Mouse (Mus musculus) layer of hippocampus, postnatal 14 days (tissue): ENCODE measurements around the gene Cept1. TPM values are rescaled to one million over a fixed set of nuclear protein-coding genes. Genes with fewer than 3 reads are reported as not detected.
"Not testable (repeated sequence)": the region's sequence is repeated elsewhere in the genome, so short reads cannot be mapped to it uniquely, and the experiment has no call there.

Source experiments
- DNase-seq, 2 experiments: peaks; one replicate each; pipeline ENCODE4 v3.0.0; 2021 to 2022; ENCODE audit warnings: low spot score in 2 of 2, mixed read lengths in 1 of 2
- long read RNA-seq, 2 experiments: library from polyadenylated mRNA; stranded (forward); transcript quantifications; one replicate each; pipeline ENCODE4 v2.0.0; 2021
- total RNA-seq, 2 experiments: library from RNA; stranded (reverse); gene quantifications; 2 replicates each; pipeline ENCODE4 v1.2.3; 2021

Gene Cept1
- 10 to 100 TPM; 35.5 to 40.2 TPM for total RNA-seq
- long read RNA-seq, experiment 1, transcript Cept1-202 (9 exons, 2,814 nt): major isoform, 24 of 28 reads
- long read RNA-seq, experiment 1, partial matches to known transcripts: 0 of 28 reads
- long read RNA-seq, experiment 1, other reads (novel, unspliced or antisense): 4 of 28 reads
- long read RNA-seq, experiment 2, transcript Cept1-202 (9 exons, 2,814 nt): major isoform, 34 of 45 reads
- long read RNA-seq, experiment 2, partial matches to known transcripts: 3 of 45 reads
- long read RNA-seq, experiment 2, other reads (novel, unspliced or antisense): 8 of 45 reads

GRCm38 (mm10) chr3:106547171-106547923 lies at the start of gene Cept1, which contains the start of gene Dram2:
Cept1 (minus strand) TSS chr3:106547802.
Dram2 (plus strand) TSS chr3:106547798.
- peak; percentile 91 to 94 for DNase-seq

- DNase-seq: not testable (repeated sequence)
Observed at GRCm38 (mm10) chr3:106593631-106594030, 46.0 kb upstream of the Cept1 start.

- DNase-seq: no peak
Observed at GRCm38 (mm10) chr3:106579296-106579695, 31.7 kb upstream of the Cept1 start.

- no peak for DNase-seq
Observed at GRCm38 (mm10) chr3:106573191-106573590, 25.6 kb upstream of the Cept1 start.

DNA sequence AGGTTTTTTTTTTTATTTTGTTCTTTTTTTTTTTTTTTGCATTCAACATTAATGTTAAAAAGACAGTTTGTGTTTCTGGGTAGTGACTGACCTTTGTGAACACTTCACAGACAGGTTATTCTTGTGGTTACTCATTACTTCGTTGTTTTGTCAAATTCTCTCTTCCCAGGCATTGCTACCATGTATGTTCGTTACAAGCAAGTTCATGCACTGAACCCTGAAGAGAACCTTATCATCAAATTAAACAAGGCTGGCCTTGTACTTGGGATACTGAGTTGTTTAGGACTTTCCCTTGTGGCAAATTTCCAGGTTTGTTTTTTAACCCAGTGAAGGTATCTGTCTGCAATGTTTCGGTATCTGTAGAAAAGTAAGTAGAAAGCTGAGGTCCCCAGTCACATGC lies 18.3 kb upstream of the Cept1 start:
- no peak for DNase-seq

DNA sequence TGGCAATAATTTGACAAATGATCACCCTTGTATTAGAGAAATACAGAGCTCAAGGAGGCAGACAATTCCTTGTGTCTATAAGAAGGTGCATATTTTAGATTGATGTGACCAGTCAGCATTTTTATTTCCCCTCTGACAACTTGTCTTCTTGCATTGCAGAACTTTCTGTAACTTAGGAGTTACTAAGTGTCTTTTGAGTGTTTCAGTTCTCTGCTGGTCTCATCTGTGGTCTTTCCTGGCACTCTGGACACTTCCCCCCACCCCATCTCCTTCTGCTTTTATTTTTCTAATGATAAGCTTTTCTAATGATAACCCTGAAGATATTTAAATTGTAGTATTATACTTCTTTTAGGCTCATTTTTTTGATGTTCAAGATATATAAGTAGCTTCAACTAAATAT lies 10.7 kb upstream of the Cept1 start:
- no peak for DNase-seq

- no peak for DNase-seq
Observed at GRCm38 (mm10) chr3:106555743-106556250, 8.2 kb upstream of the Cept1 start.

- DNase-seq: no peak
Observed at GRCm38 (mm10) chr3:106553411-106553810, 5.8 kb upstream of the Cept1 start.

DNA sequence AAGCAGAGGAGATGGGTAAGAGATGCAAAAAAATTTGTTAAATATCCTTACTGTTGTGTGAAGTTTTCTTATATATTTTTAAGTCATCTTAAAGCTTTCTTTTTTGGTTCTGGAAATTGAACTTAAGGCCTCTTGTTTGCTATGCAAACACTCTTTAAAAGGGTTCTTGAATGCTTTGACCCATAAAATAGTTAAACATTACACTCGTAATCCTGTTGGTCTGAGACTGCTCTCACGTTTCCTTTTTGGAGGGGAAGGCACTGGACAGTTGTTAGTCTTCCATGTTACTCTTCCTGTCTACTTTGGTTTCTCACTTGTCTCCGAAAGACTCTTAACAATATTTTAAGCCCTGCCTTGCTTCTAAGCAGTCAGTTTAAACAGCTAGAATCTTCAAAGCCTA lies 1.4 kb upstream of the Cept1 start:
- DNase-seq: no peak

DNA sequence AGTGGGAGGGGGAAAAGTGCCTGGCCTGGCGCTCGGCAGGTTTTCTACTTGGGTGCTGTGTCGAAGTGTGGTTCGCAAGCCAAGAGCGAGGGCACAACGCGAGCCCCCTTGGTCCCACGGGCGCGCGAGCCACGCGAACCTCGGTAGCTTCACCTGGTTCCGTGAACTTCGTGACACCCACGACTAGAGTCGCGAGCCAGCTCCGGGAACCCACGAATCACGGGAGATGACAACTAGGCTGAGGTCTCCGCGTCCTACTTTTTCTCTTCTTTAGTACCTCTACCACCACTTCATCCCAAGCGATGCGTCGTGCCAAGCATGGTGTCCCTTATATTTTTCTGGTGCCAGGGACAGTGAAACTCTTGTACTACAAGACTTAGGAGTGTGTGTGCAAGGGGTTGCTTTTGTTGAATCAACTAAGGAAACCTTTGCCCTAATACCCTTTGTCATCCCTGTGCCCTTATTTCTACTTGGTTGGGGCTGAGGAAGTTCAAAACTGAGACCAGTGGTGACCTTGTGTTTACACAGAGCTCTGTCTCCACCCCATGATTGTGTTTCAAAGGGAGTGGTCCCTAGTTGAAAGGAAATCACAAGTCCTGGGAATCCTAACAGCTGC lies 430 bp upstream of the Cept1 start:
- DNase-seq: no peak

DNA sequence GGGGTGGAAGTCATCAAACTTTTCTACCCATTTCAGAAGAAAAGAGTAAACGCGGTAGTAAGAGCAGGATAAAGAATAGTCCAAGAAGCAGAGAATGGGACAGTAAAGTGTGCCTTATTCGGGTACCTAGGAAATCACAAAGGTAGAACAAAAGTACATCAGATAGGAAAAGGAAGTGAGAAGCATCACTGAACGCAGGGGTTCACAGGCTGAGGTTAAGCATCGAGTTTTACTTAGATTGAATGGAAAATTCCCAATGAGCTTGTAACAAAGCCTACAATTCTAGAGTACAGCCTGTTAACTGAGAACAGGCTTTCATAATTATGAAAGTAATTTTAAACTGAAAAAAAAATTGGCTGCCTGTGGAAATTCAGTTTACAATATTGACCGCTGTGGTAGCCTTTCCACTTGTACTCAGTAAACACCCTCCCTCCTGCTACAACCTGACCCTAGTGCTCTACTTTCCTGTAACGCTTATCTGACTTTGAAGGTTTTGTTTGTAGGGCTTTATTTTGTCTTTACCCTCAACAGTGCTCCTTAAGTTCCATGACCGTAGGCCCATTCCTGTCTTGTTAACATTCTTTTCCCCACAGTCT lies 2.8 kb downstream of the Cept1 start:
- no peak for DNase-seq

DNA sequence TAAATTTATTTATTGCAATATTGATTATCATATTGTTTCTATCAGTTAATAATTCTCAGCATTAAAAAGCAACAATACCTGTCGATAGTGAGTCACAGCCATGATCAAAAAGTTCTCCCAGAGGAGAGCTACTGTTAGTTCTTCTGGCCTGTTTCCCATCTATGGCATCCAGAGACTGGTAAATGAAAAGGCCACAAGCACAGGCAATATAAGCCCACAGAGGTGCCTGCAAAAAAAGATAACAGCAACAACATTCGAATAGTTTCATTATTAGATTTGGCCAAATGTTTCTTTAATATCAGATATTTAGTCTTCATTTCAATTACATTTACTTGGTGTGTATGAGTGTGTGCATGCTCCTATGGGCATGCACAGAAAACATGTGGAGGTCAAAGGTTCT lies 14.3 kb downstream of the Cept1 start:
- no peak for DNase-seq

DNA sequence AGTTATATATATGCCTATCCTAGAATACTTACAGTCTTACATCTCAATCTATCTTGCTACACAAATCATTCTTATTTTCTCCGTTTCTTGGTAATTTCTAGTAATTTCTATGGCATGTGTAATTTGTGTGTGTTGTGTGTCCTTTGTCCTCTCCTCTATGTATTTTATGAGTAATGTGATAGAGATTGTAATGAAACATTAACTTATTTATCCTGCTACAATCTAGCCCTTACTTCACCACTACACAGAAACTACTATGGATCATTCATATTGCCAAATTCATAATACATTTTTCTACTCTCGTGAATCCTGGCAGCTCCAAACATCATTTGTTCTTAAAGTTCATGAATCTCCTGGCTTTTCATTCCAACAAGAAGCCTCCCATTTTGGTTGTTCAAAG lies 19.6 kb downstream of the Cept1 start:
- DNase-seq: no peak

GRCm38 (mm10) chr3:106526411-106526810 lies 21.2 kb downstream of the Cept1 start:
- no peak for DNase-seq

- DNase-seq: no peak
Observed at GRCm38 (mm10) chr3:106522730-106523129, 24.9 kb downstream of the Cept1 start.

DNA sequence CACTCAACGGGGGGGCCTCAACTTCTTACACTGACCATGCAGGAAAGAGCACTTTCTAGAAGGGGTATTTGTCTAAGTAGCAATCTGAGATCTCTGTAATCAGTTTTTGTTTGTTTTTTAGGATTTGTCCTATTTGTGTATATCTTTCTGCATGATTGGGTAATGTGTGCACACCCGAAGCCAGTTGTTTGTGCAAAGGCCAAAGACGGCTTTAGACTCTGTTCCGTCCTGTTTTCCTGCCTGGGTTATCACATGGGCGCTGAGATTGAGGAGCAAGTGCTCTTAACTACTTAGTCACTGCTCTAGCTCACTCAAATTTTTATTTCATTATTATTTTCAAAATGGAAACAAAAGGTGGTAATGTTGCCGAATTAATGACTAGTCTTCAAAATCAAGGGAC lies 32.6 kb downstream of the Cept1 start:
- no peak for DNase-seq

GRCm38 (mm10) chr3:106510669-106511068 lies 36.9 kb downstream of the Cept1 start:
- DNase-seq: no peak

- no peak for DNase-seq
Observed at GRCm38 (mm10) chr3:106502892-106503291, 44.7 kb downstream of the Cept1 start.

- no peak for DNase-seq
Observed at GRCm38 (mm10) chr3:106500510-106500909, 47.1 kb downstream of the Cept1 start.

GRCm38 (mm10) chr3:106496996-106497395 lies 50.6 kb downstream of the Cept1 start:
- no peak for DNase-seq

DNA sequence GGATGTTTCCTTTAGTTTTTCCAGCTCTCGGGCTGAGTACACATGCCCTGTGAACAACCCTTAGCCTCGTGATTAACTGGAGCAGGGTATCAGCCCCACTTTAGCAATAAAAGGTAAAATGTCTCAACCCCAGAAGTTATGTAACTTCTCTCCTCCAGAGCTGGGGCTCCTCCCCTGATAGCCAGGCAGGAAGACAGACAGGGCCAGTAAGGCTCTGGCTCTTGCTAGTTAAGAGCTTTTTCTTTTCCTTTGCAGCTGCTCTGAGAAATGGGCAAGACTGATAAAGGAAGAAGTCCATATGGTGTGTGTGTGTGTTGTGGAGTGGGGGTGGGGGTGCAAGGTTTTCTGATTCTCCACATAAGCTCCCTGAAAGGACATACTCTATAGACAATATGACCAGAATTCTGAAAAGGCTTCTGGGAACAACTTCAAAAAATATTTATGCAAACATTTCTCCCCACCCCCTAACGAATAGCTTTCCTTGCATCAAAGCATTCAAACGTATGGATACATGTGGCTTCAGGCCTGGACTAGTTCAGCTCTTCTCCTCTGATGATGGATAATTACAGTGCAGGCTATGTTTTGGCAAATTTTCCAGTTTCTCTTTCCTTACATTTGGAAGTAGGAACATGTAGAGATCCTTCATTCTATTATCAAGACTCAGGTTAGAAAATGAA lies 51.4 kb downstream of the Cept1 start:
- DNase-seq: no peak
